Mouse (Mus musculus): ENCODE data around the gene Tcl1b3.
"Not testable (repeated sequence)": the region's sequence is repeated elsewhere in the genome, so short reads cannot be mapped to it uniquely, and the experiment has no call there.

The Tcl1b3 gene

GRCm38 (mm10) chr12:105190743-105191142 lies at the start of gene Tcl1b3:
Gene Tcl1b3 (plus strand): TSS chr12:105191043.
- not testable (repeated sequence) for DNase-seq

- no peak for DNase-seq
These were observed 47.7 kb upstream of the Tcl1b3 start for GRCm38 (mm10) chr12:105143096-105143495.

DNA sequence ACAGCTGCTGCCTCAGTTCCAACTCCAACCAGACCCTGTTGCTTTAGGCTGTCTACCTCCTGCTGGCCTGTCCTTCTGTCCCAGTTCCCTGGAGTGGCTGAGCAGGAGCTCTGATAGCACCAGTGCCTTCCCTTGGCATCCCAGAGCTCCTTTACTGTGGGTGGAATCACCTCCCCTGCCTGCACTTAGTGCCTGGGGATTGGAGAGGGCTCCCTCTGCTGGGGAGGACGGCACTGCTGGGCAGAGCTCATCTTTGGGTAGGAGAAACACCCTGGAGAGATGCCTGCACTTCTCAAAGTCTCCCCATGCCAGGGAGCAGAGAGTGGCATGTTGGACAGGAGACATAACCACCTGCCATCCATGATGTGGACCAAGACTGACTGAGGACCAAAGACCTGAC lies 45.9 kb upstream of the Tcl1b3 start:
- DNase-seq, result not testable (repeated sequence)

DNA sequence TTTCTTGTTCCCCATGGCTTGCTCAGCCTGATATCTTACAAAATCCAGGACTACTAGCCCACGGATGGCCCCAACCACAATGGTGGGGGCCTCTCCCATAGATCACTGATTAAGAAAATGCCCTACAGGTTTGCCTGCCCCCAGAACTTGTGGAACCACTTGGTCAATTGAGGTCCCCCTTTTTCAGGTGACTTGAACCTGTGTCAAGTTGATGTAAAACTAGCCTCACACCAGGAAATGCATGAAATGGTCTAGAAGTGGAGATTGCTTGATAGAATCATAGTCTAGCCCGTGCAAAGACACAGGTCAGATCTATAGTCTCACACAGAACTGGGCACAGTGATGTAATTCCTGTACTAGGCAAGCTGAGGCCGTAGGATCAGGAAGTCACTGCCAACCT lies 45.1 kb upstream of the Tcl1b3 start, which contains the start of gene Tcl1b2:
Gene Tcl1b2 (plus strand): TSS at position 301 of the 400 bp plus-strand sequence.
- no peak for DNase-seq

DNA sequence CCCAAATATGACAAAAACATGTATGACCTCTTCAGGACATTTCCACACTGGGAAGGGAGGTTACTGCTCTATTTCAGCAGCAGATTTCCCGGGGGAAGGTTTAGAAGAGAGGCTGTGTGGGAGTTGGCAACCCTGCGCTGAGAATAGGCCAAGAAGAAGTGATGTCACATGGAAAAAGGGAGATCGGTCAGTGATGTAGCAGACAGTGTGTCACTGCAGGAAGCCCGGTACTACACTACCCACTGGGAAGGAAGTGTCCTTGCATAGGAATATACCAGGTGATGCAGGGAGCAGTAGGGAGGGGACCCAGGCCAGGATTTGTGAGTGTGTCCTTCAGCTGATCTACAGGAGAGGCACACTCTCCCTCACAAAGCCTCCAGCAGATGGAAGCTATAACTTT lies 35.6 kb upstream of the Tcl1b3 start:
- DNase-seq, result not testable (repeated sequence)

GRCm38 (mm10) chr12:105158842-105159241 lies 32.0 kb upstream of the Tcl1b3 start:
- DNase-seq, result no peak

- DNase-seq, result no peak
These were observed 31.5 kb upstream of the Tcl1b3 start, which contains the start of gene Tcl1b1 for GRCm38 (mm10) chr12:105159390-105159789. Gene Tcl1b1 (plus strand): TSS chr12:105159690.

DNA sequence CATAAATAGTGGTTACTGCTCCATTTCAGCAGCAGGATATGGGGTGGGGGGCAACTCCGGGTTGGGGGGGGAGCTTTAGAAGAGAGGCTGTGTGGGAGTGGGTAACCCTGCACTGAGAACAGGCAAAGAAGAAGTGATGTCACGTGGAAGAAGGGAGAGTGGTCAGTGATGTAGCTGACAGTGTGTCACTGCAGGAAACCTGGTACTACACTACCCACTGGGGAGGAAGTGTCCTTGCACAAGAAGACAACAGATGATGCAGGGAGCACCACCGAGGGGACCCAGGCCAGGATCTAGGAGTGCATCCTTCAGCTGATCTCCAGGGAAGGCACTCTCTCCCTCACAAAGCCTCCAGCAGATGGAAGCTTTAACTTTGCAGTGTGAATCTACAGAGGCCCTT lies 24.1 kb upstream of the Tcl1b3 start:
- no peak for DNase-seq

DNA sequence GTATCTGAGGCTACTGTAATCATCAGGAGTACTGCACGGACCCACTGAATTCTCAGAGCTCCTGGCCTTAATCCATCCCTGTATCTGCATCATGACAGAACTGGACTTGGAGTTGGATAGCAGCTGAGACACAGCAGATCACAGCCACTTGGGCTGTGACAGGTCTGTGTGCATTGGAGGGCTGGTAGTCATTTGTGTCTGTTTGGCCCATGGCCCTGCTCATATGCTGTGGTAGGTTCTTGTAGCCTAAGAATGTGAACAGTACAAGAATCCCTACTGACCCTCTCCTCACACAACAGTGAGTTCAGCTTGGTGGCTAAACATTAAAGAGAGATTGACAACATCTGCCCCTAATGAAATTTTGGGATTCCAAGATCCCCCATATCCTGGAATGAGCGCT lies 17.5 kb upstream of the Tcl1b3 start:
- DNase-seq, result no peak

GRCm38 (mm10) chr12:105174318-105174717 lies 16.5 kb upstream of the Tcl1b3 start:
- peak; percentile 9 to 57 for DNase-seq

DNA sequence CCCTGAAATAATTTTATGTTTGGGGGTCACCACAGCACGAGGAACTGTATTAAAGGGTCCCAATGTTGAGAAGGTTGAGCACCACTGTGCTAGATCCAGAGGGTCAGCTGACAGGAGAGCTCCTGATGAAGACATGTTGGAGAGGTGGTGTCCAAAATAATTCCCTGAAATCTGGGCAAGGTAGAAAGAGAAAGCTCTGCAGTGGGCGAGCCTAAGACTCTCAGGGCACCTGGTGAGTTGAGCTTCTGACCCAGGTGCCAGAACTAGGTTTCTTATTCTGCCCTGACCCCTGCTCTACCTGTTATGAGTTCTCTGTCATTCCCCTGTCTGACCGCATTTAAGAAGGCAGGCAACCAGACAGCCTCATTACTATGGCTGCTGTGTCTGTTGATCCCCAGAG lies 14.8 kb upstream of the Tcl1b3 start, which contains the start of gene Tcl1b5:
Gene Tcl1b5 (plus strand): TSS at position 301 of the 400 bp plus-strand sequence.
- DNase-seq, result not testable (repeated sequence)

DNA sequence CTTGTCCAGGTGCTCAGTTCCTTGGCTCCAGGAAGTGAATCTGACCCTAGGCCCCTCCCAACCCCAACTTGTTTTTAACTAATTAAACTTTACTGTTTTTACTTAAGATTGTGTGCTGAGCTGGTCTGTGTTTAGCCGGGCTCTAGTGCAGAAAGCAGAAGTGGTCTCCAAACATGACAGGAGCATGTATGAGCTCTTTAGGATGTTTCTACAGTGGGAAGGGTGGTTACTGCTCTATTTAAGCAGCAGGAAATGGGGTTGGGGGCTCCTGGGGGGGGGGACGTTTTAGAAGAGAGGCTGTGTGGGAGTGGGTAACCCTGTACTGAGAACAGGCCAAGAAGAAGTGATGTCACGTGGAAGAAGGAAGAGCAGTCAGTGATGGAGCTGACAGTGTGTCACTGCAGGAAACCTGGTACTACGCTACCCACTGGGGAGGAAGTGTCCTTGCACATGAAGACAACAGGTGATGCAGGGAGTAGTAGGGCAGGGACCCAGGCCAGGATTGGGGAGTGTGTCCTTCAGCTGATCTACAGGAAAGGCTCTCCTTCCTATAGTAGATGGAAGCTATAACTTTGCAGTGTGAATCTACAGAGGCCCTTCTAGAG lies 9.7 kb upstream of the Tcl1b3 start:
- not testable (repeated sequence) for DNase-seq

GRCm38 (mm10) chr12:105188980-105189379 lies 1.9 kb upstream of the Tcl1b3 start:
- not testable (repeated sequence) for DNase-seq

- not testable (repeated sequence) for DNase-seq
These were observed 9.0 kb downstream of the Tcl1b3 start for GRCm38 (mm10) chr12:105199684-105200497.

DNA sequence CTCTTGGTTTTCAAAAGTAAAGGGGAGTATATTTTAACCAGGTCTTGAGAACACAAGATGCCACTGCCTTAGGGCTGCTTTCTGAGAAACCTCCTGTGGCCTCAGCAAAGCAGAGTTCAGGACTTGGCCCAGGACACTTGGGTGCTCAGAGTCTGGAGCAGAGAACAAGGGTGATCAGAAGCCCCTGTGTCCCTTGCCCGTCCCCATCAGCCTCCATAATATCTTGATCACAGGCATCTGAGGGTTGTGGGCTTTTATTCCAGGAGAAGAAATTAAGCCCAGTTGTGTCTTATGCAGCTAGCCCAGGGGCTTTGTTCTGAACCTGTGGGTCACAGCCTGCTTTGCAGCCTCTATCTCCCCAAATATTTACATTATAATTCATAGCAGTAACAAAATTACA lies 10.8 kb downstream of the Tcl1b3 start, which contains the start of gene Tcl1b4:
Gene Tcl1b4 (plus strand): TSS at position 301 of the 400 bp plus-strand sequence.
- not testable (repeated sequence) for DNase-seq

GRCm38 (mm10) chr12:105207071-105207470 lies 16.2 kb downstream of the Tcl1b3 start:
- no peak for DNase-seq

GRCm38 (mm10) chr12:105208441-105208840 lies 17.6 kb downstream of the Tcl1b3 start:
- DNase-seq, result no peak

GRCm38 (mm10) chr12:105209231-105209630 lies 18.4 kb downstream of the Tcl1b3 start:
- no peak for DNase-seq

GRCm38 (mm10) chr12:105217101-105217760 lies 26.4 kb downstream of the Tcl1b3 start:
- no peak for DNase-seq

GRCm38 (mm10) chr12:105222601-105223319 lies 31.9 kb downstream of the Tcl1b3 start, which contains the start of gene Tcl1:
Gene Tcl1 (minus strand): TSS chr12:105222793.
- DNase-seq, result no peak

DNA sequence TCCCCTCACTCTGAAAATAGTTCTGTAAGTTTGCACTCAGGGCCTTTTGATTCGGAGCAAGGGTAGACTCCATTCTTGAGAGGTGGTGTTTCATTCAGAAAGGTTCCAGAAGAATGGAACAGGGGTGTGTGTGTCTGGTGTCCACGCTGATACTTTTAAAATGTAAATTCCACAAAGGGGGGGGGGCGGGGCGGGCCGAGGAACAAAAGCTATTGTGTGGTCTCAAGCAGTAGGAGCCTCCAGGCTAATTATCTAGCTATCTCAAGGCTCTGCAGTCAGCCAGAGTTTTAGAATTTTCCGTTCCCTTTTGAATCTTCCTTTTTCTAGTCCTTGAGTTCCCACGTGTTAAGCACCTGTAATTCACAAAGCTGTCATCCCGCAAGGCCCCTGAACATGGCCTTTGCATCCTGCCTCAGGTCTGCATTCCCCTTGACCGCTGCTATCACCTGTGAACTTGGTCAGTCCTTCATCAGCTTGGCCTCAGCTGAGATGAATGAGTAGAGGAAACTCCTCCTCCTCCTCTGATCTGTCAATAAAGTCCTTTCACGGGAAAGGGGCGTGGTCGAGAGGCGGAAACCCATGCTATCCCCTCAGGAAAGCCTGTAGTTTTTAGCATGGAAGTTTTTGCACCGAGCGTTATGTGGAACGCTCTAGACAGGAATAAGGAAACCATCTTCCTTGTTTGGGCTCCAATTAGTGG lies 33.9 kb downstream of the Tcl1b3 start:
- DNase-seq, result no peak

GRCm38 (mm10) chr12:105234362-105234761 lies 43.5 kb downstream of the Tcl1b3 start:
- no peak for DNase-seq
